Mouse (Mus musculus) kidney, embryonic 14.5 days (tissue): ENCODE data around the gene Tiam2. TPM values are rescaled to one million over a fixed set of nuclear protein-coding genes. Genes with fewer than 3 reads are reported as not detected.

Source experiments
- ATAC-seq: fragments of 200-750 bp; cut with Nextera tagmentation; 2 replicates; pipeline ENCODE4 v1.8.0; 2017; ENCODE audit warnings: moderate number of reproducible peaks, mild to moderate bottlenecking, moderate TSS enrichment, moderate library complexity; ENCODE audit not compliant: low FRiP score, low TSS enrichment
- H3K27ac ChIP-seq: fragments of 300-500 bp; sonication (generic); 2 replicates; pipeline ENCODE4 v1.5.1; 2014; ENCODE audit warnings: low read depth, mild to moderate bottlenecking, low read length, moderate library complexity, mixed read lengths
- H3K27me3 ChIP-seq: fragments of 300-500 bp; sonication (generic); 2 replicates; pipeline ENCODE4 v1.6.1; 2014; ENCODE audit warnings: mild to moderate bottlenecking, low read length; ENCODE audit not compliant: control insufficient read depth, insufficient read depth
- H3K36me3 ChIP-seq: fragments of 300-500 bp; sonication (generic); 2 replicates; pipeline ENCODE4 v1.6.1; 2014; ENCODE audit warnings: low read length, mixed read lengths; ENCODE audit not compliant: control insufficient read depth, insufficient read depth
- H3K4me1 ChIP-seq: fragments of 300-500 bp; sonication (generic); 2 replicates; pipeline ENCODE4 v1.6.1; 2014; ENCODE audit warnings: low read length, mixed read lengths; ENCODE audit not compliant: control insufficient read depth, insufficient read depth
- H3K4me2 ChIP-seq: fragments of 300-500 bp; sonication (generic); replicated peaks from 2 replicates; pipeline ENCODE4 v1.6.1; 2014; ENCODE audit warnings: low read depth, mild to moderate bottlenecking, low read length
- H3K4me3 ChIP-seq: fragments of 300-500 bp; sonication (generic); 2 replicates; pipeline ENCODE4 v1.5.1; 2014; ENCODE audit warnings: mild to moderate bottlenecking, low read length
- H3K9ac ChIP-seq: fragments of 300-500 bp; sonication (generic); 2 replicates; pipeline ENCODE4 v1.6.1; 2014; ENCODE audit warnings: low read depth, mild to moderate bottlenecking, low read length, moderate library complexity
- H3K9me3 ChIP-seq: fragments of 300-500 bp; sonication (generic); 2 replicates; pipeline ENCODE4 v1.6.1; 2016; ENCODE audit warnings: low read length; ENCODE audit not compliant: control insufficient read depth
- WGBS: fragments of 180-500 bp; shearing (Covaris S2); extraction: QIAGEN DNeasy Blood & Tissue Kit; methylation state at CpG from one replicate; pipeline ENCODE4 v1.1.7; 2014; 5-methylcytosine and 5-hydroxymethylcytosine counted together
- polyA plus RNA-seq: library from polyadenylated mRNA; unstranded; fragments of >200 nt; fragmentation: Nextera tagmentation; extraction: Ambion mirVana; gene quantifications from 2 replicates; pipeline ENCODE4 v1.2.1, GENCODE M21; 2014

Gene Tiam2
- polyA plus RNA-seq, 1 experiment from 2014 or later = 4.5 TPM

DNA sequence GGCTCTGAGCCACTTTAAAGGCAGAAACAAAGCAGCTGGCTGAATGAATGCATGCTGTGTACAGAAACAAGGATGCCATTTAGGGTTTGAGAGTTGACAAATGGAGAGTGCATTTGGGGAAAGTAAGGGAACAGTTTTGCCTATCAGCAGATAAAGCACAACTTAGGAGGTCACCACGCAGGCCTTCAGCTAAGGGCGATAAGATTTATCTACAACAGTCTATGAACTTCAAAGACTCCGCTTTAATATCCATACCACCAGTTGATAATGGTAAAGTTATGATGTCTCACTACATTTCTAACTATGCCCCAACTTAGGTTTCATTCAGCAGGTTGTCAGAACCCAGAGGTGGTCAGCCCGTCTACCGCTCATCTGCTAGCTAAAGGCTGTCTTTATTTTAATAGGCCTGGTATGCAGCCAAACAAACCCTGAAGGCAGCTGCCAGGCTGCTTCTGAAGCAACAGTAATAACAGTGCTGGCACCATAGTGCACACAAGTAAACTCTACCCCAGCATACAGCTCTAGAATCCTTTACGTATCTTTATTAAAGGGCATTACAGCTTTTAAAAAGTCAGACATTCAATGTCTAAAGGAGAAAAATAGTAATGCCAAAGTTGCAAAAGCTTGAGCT is 201.6 kb downstream of the Tiam2 start:
- H3K36me3 ChIP-seq = 0 out of 2 replicates have a peak, but pooled peaks cover 3% of the 10 kb centered on the region
- H3K9me3 ChIP-seq = no peaks in the 10 kb centered on the region
- no peaks in the 10 kb centered on the region for H3K4me1 ChIP-seq
- H3K9ac ChIP-seq = no peak overlapping the region
- no peaks in the 10 kb centered on the region for H3K27me3 ChIP-seq
- no peak for ATAC-seq
- H3K27ac ChIP-seq = no peak overlapping the region
- 91% methylated on average over 6 of the region's 6 CpGs for WGBS
- no peak overlapping the region for H3K4me2 ChIP-seq
- no peak overlapping the region for H3K4me3 ChIP-seq

DNA sequence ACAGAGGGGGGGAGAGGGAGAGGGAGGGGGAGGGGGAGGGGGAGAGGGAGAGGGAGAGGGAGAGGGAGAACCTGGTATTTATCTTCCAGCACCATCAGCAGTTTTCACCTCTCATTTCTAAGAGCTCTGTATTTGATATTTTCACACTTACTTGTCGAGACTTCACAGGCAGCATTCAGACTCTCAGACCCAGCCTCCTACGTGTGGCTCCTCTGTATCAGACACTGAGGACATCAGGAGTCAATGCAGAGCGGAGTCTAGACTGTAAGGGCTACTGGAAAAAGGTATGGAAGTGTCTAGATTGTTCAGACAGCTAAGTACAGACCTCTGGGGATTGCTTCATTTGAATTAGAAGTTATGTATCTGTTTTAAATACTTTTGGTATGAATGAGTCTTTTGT is 203.2 kb downstream of the Tiam2 start:
- no peak overlapping the region for H3K27ac ChIP-seq
- no peak for ATAC-seq
- H3K9ac ChIP-seq = no peak overlapping the region
- WGBS = 62% methylated on average over 3 of the region's 3 CpGs
- no peak overlapping the region for H3K4me3 ChIP-seq
- no peaks in the 10 kb centered on the region for H3K9me3 ChIP-seq
- H3K27me3 ChIP-seq = no peaks in the 10 kb centered on the region
- 0 out of 2 replicates have a peak, but pooled peaks cover 3% of the 10 kb centered on the region for H3K36me3 ChIP-seq
- no peak overlapping the region for H3K4me2 ChIP-seq
- H3K4me1 ChIP-seq = no peaks in the 10 kb centered on the region

DNA sequence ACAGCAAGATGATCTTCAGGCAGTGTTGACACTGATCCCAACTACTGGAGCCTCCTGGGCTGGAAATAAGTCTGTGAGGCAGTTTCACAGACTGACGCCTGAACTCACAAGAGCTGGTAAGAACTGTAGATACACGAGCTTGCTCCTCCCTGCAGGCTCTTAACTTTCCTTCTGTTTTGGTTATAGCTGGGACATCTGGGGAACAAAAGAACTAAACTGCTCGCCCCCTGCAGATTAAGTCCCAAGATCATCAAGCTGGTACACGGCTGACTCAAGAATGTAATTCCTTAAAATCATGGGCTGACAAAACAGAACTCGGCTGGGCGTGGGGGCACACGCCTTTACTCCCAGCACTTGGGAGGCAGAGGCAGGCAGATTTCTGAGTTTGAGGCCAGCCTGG is 204.2 kb downstream of the Tiam2 start:
- H3K4me3 ChIP-seq = no peak overlapping the region
- H3K27ac ChIP-seq = no peak overlapping the region
- H3K9me3 ChIP-seq = no peaks in the 10 kb centered on the region
- H3K36me3 ChIP-seq = peaks cover 3% of the 10 kb centered on the region; the same call in 1 of the 2 replicates
- H3K4me1 ChIP-seq = no peaks in the 10 kb centered on the region
- no peak overlapping the region for H3K9ac ChIP-seq
- H3K27me3 ChIP-seq = no peaks in the 10 kb centered on the region
- no peak overlapping the region for H3K4me2 ChIP-seq
- no peak for ATAC-seq
- 77% methylated on average over 7 of the region's 7 CpGs for WGBS

DNA sequence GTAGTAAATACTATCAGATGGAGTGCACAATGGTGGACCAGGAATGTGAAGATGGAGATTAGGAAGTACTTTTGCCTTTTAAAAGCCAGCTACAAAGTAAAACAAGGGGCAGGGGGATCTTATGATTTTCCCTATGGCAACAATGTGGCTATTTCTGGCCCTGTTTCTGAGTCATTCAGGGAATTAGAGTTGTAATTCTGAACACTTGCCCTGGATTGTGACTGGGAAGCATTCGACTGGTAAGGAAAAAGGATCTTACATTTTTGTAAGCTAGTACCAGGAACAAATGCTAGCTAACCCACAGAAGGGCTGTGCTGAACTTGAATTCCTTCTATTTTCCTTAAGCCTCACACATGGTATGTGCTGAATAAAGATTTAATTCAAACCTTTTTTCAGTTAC is 205.3 kb downstream of the Tiam2 start:
- Histone ChIP-seq H3K4me3 (no peak overlapping the region), H3K9me3 (no peaks in the 10 kb centered on the region), H3K4me1 (no peaks in the 10 kb centered on the region), H3K36me3 (peaks cover 3% of the 10 kb centered on the region; the same call in 1 of the 2 replicates), H3K27me3 (no peaks in the 10 kb centered on the region), H3K9ac (no peak overlapping the region), H3K27ac (no peak overlapping the region), H3K4me2 (no peak overlapping the region)
- ATAC-seq = no peak
- WGBS = 84% methylated on average over 1 of the region's 1 CpGs

- ATAC-seq = no peak
- Histone ChIP-seq H3K4me1 (no peaks in the 10 kb centered on the region), H3K9me3 (no peaks in the 10 kb centered on the region), H3K27me3 (no peaks in the 10 kb centered on the region), H3K9ac (no peak within 1 kb of the TSS), H3K4me2 (no peak within 1 kb of the TSS), H3K4me3 (no peak within 1 kb of the TSS), H3K27ac (no peak within 1 kb of the TSS), H3K36me3 (peaks cover 3% of the 10 kb centered on the region; the same call in 1 of the 2 replicates)
- WGBS = 86% methylated on average over 4 of the region's 4 CpGs
Observed at GRCm38 (mm10) chr17:3532254-3532653, 205.9 kb downstream of the Tiam2 start, which contains the start of gene Cldn20. Gene Cldn20 (plus strand): TSS chr17:3532554.

DNA sequence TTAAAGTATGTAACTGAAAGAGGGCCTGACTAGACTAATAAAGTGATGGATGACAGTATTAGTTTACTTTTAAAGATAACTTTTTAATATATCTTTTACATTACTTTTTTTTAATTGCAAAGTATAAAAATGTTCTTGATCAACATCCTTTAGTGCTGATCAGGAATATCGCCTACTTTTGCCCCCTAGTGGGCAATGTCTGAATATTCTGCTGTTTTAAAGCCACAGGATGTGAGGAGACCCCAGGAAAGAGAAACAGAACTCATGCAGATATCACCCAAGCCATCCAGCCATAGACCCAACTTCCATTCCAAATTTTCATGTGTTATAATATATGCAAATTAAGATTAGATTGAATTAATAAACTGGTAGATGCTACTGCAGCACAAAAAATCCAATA is 207.1 kb downstream of the Tiam2 start:
- H3K4me2 ChIP-seq = no peak overlapping the region
- H3K9ac ChIP-seq = no peak overlapping the region
- 18% methylated on average over 1 of the region's 1 CpGs for WGBS
- ATAC-seq = no peak
- H3K4me1 ChIP-seq = no peaks in the 10 kb centered on the region
- peaks cover 5% of the 10 kb centered on the region; the same call in 1 of the 2 replicates for H3K36me3 ChIP-seq
- no peaks in the 10 kb centered on the region for H3K27me3 ChIP-seq
- H3K4me3 ChIP-seq = no peak overlapping the region
- H3K27ac ChIP-seq = no peak overlapping the region
- no peaks in the 10 kb centered on the region for H3K9me3 ChIP-seq

DNA sequence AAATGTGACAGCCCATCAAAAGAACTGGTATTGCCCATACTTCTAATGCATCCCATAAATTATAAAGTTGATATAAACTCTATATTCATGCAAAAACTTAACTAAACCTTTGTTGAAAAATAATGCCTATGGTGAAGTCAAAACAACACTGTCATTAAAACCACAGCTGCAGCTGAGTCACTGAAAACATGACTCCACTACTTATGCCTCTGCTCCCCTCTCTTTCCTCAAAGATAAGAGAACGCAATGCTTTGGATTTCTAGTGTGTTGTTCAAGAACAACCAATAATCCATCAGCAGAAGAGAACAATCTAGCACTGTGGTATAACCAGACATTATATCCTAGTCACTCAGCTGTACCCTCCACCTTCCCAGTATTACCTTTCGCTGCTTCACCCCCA is 213.9 kb downstream of the Tiam2 start:
- Histone ChIP-seq H3K9ac (no peak overlapping the region), H3K27me3 (no peaks in the 10 kb centered on the region), H3K4me2 (no peak overlapping the region), H3K27ac (no peak overlapping the region), H3K36me3 (peaks cover 17% of the 10 kb centered on the region), H3K9me3 (no peaks in the 10 kb centered on the region), H3K4me1 (no peaks in the 10 kb centered on the region), H3K4me3 (no peak overlapping the region)
- no peak for ATAC-seq
- WGBS = 89% methylated on average over 2 of the region's 2 CpGs

GRCm38 (mm10) chr17:3541033-3541432 is 214.7 kb downstream of the Tiam2 start:
- Histone ChIP-seq H3K27ac (no peak overlapping the region), H3K9ac (no peak overlapping the region), H3K9me3 (no peaks in the 10 kb centered on the region), H3K4me3 (no peak overlapping the region), H3K4me2 (no peak overlapping the region), H3K36me3 (peaks cover 17% of the 10 kb centered on the region), H3K4me1 (no peaks in the 10 kb centered on the region), H3K27me3 (no peaks in the 10 kb centered on the region)
- ATAC-seq = no peak
- WGBS = 92% methylated on average over 5 of the region's 5 CpGs

DNA sequence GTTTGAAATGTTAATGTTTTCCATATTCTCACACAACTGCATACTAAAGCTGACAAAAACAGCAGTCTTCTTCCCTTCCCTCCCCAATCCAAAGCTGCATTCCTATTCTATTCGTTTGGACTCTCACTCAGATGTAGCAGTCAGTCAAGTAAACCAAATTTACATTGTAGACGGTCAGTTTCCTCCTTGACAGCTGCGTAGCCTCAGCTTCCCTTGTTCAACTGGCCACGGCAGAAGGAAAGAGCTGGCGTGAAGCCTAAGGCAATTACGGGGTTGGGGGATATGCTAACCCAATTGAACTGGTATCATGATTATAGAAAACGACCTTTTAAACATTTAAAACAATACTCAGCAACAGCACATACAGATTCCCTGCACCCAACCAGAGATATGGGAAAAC is 221.4 kb downstream of the Tiam2 start:
- H3K4me3 ChIP-seq = no peak overlapping the region
- H3K27me3 ChIP-seq = no peaks in the 10 kb centered on the region
- WGBS = 70% methylated on average over 7 of the region's 7 CpGs
- H3K27ac ChIP-seq = no peak overlapping the region
- no peaks in the 10 kb centered on the region for H3K4me1 ChIP-seq
- ATAC-seq = no peak
- H3K9me3 ChIP-seq = no peaks in the 10 kb centered on the region
- peaks cover 6% of the 10 kb centered on the region; the same call in 1 of the 2 replicates for H3K36me3 ChIP-seq
- H3K4me2 ChIP-seq = no peak overlapping the region
- H3K9ac ChIP-seq = no peak overlapping the region
